Mouse (Mus musculus) adrenal gland, postnatal 0 days (tissue): ENCODE results near the gene Hal. TPM values are rescaled to one million over a fixed set of nuclear protein-coding genes. Genes with fewer than 3 reads are reported as not detected.

Experiments
- polyA plus RNA-seq: library from polyadenylated mRNA; unstranded; fragments of >200 nt; fragmentation: Nextera tagmentation; extraction: Ambion mirVana; gene quantifications from 2 replicates; pipeline ENCODE4 v1.2.1, GENCODE M21; 2015

Gene Hal
- 0.86 and 2.0 TPM in 2 replicates for polyA plus RNA-seq

DNA sequence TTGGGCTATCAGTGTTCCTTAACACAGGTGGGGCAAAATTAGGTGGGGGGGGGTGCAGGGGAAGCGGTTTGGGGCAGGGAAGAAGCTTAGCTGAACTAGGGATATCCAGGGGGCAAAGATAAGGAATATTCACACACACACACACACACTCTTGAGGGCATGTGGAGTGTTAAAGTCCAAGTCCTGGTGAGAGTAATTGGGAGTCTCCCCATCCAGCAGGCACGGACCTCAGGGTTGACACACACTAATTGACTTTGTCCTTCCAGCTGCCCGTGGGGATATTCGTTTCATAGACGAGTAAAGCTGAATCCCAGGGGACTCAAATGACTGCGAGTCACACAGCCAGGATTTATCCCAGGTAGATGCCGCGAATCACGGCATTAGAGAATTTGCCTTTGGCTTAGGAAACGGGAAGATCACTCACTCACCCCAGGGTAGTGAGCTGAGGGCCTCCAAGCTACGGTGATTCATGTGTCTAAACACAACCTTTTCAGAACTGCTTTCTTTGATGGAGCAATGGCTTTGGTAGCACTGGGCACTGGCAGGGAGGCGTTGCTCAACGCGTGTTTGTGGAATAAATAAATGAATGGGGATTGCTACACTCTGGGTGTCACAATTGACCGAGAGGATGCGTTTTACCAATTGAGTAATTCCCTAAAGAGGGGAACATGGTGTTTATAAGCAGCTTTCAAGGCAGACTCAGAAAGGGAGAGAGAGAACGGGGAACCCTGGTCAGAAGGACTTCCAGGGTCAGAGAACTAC is at the start of gene Hal:
Gene Hal (plus strand): TSS at position 703 of the 762 bp plus-strand sequence.

DNA sequence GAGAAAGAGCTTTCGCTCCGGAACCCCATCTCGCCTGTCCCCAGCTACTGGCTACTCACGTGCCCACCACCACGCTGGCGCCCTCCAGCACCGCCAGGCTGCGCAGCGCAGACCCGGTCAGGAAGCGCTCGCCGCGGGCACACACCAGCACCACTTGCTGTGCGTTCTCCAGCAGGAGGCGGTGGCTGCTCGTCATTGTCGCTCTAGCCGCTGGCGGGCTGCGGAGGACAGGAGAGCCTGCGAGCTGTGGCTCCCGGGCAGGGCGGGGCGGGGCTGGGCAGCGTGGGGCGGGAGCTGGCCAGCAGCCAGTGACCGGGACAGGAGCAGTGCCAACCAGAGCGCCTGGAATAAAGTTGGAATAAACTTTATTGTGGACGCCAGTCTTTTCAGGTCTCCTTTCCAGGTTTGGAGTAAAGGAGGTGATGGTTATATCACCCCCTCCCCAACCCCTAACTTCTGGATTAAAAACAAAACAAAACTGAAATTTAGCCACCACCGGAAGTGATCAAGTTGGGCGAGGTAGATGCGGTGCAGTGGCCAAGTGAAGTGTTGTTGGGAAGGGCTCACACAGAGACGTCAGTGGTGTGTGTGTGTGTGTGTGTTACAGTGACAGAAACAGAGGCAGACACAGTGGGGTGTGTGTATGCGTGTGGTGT is 51.3 kb downstream of the Hal start, which contains the start of gene Amdhd1:
Gene Amdhd1 (minus strand): TSS at position 259 of the 656 bp plus-strand sequence.

DNA sequence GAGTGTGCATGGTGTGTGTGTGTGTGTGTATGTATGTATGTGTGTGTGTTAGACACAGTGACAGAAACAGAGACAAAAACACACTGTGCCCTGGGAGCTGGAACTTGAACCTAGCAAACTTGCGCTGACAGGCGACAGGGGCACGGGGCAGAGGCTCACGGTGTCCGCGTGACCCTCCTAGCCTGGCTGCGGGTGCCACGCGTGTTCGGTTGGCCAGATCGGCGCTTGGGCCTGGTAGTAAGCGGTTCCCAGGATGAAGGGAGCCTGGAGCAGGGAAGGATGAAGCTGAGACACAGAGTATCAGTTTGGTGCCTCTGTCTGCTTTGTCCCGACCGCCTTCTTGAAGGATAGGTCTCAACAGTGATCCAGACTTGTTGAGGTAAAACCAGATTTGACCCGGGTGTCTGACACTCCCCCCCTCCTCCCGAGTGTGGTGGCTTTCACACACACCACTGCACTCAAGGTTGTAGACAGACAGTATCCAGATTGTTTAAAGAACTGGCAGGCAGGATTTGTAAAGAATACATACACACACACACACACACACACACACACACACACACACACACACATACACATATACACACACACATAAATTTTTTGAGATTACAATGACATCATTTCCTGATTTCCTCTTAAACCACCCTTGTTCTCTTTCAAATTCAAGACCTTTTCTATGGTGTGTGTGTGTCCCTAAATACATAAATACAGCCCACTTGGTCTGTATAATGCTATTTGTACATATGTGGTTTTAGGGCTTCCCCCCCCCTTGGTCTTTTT is 52.1 kb downstream of the Hal start, which contains the start of gene Ccdc38:
Gene Ccdc38 (plus strand): TSS at position 202 of the 780 bp plus-strand sequence.

Other genes with a start within 250 kb of the Hal start
- 16.3 and 27.2 TPM in 2 replicates for gene Elk3, start 177.6 kb upstream of the Hal start, polyA plus RNA-seq
- gene Lta4h, start 35.4 kb upstream of the Hal start, polyA plus RNA-seq: 72.6 and 75.9 TPM in 2 replicates
- gene Amdhd1, start 51.3 kb downstream of the Hal start, polyA plus RNA-seq: 1.7 and 2.2 TPM in 2 replicates
- gene Ccdc38, start 51.9 kb downstream of the Hal start, polyA plus RNA-seq: 0.16 and 0.18 TPM in 2 replicates
- 52.1 and 65.9 TPM in 2 replicates for gene Snrpf, start 100.9 kb downstream of the Hal start, polyA plus RNA-seq
- 0.43 and 0.82 TPM in 2 replicates for gene Ntn4, start 151.9 kb downstream of the Hal start, polyA plus RNA-seq